Mouse (Mus musculus) thymus, adult 2 months (tissue): Measurements from ENCODE around the gene Brd3.

ENCODE experiments used
- CTCF ChIP-seq: fragments of 200-500 bp; IDR thresholded peaks from 2 replicates; pipeline ENCODE4 v1.5.1; 2012; ENCODE audit warnings: mild to moderate bottlenecking, control low read depth, low read length, moderate library complexity, borderline replicate concordance; ENCODE audit not compliant: control insufficient read depth, poor library complexity, insufficient read depth; ENCODE audit errors: extremely low read depth
- POLR2A ChIP-seq: fragments of 200-500 bp; IDR thresholded peaks from 2 replicates; pipeline ENCODE4 v1.6.1; 2012; ENCODE audit warnings: mild to moderate bottlenecking, low read length, control low read depth, moderate library complexity; ENCODE audit not compliant: control insufficient read depth, poor library complexity, insufficient read depth; ENCODE audit errors: extremely low read depth

- TF ChIP-seq CTCF = no peak
- no peak for TF ChIP-seq POLR2A
Measured at GRCm38 (mm10) chr2:27432599-27432998, 74.9 kb downstream of the Brd3 start.
